Mouse (Mus musculus): ENCODE results near the gene Mmrn2.
"Not testable (repeated sequence)": the region's sequence is repeated elsewhere in the genome, so short reads cannot be mapped to it uniquely, and the experiment has no call there.

Gene Mmrn2

GRCm38 (mm10) chr14:34402871-34403270 is 27.6 kb downstream of the Mmrn2 start:
- no peak for DNase-seq (ENCODE audit: low read depth, low spot score)

GRCm38 (mm10) chr14:34403424-34403823 is 28.2 kb downstream of the Mmrn2 start:
- no peak for DNase-seq (ENCODE audit: low read depth, low spot score)

- no peak for DNase-seq (ENCODE audit: low read depth, low spot score)
These were observed 35.5 kb downstream of the Mmrn2 start for GRCm38 (mm10) chr14:34410716-34411115.

- DNase-seq (ENCODE audit: low read depth, low spot score) = peak; percentile 59
These were observed 37.1 kb downstream of the Mmrn2 start for GRCm38 (mm10) chr14:34412164-34412896.

GRCm38 (mm10) chr14:34416946-34417345 is 41.7 kb downstream of the Mmrn2 start:
- not testable (repeated sequence) for DNase-seq (ENCODE audit: low read depth, low spot score)

- DNase-seq (ENCODE audit: low read depth, low spot score) = no peak
These were observed 42.2 kb downstream of the Mmrn2 start for GRCm38 (mm10) chr14:34417501-34417900.

GRCm38 (mm10) chr14:34421078-34421477 is 45.8 kb downstream of the Mmrn2 start:
- DNase-seq (ENCODE audit: low read depth, low spot score) = no peak

- no peak for DNase-seq (ENCODE audit: low read depth, low spot score)
These were observed 53.0 kb downstream of the Mmrn2 start for GRCm38 (mm10) chr14:34428274-34428673.

GRCm38 (mm10) chr14:34429069-34429468 is 53.8 kb downstream of the Mmrn2 start:
- no peak for DNase-seq (ENCODE audit: low read depth, low spot score)

GRCm38 (mm10) chr14:34440526-34441066 is 65.3 kb downstream of the Mmrn2 start:
- DNase-seq (ENCODE audit: low read depth, low spot score) = peak; percentile 44

GRCm38 (mm10) chr14:34442531-34442930 is 67.3 kb downstream of the Mmrn2 start:
- DNase-seq (ENCODE audit: low read depth, low spot score) = peak; percentile 29

- no peak for DNase-seq (ENCODE audit: low read depth, low spot score)
These were observed 69.1 kb downstream of the Mmrn2 start for GRCm38 (mm10) chr14:34444368-34444767.

- peak; percentile 43 for DNase-seq (ENCODE audit: low read depth, low spot score)
These were observed 69.7 kb downstream of the Mmrn2 start for GRCm38 (mm10) chr14:34444924-34445323.

- no peak for DNase-seq (ENCODE audit: low read depth, low spot score)
These were observed 70.1 kb downstream of the Mmrn2 start for GRCm38 (mm10) chr14:34445348-34445747.

GRCm38 (mm10) chr14:34446624-34447023 is 71.4 kb downstream of the Mmrn2 start:
- no peak for DNase-seq (ENCODE audit: low read depth, low spot score)

- peak; percentile 76 for DNase-seq (ENCODE audit: low read depth, low spot score)
These were observed 72.4 kb downstream of the Mmrn2 start for GRCm38 (mm10) chr14:34447659-34448058.

GRCm38 (mm10) chr14:34448398-34448797 is 73.1 kb downstream of the Mmrn2 start:
- DNase-seq (ENCODE audit: low read depth, low spot score) = peak; percentile 30

- DNase-seq (ENCODE audit: low read depth, low spot score) = no peak
These were observed 74.5 kb downstream of the Mmrn2 start for GRCm38 (mm10) chr14:34449807-34450206.

- no peak for DNase-seq (ENCODE audit: low read depth, low spot score)
These were observed 75.2 kb downstream of the Mmrn2 start for GRCm38 (mm10) chr14:34450451-34450850.

- DNase-seq (ENCODE audit: low read depth, low spot score) = no peak
These were observed 76.6 kb downstream of the Mmrn2 start for GRCm38 (mm10) chr14:34451872-34452271.

GRCm38 (mm10) chr14:34453648-34454047 is 78.4 kb downstream of the Mmrn2 start:
- DNase-seq (ENCODE audit: low read depth, low spot score) = no peak

Measured in brain, adult 2 months (tissue).